Mouse (Mus musculus) forebrain, embryonic 14.5 days (tissue): Measurements from ENCODE around the gene Anapc5. TPM values are rescaled to one million over a fixed set of nuclear protein-coding genes. Genes with fewer than 3 reads are reported as not detected.

ENCODE experiments used
- polyA plus RNA-seq: library from polyadenylated mRNA; unstranded; fragments of >200 nt; fragmentation: Nextera tagmentation; extraction: Ambion mirVana; gene quantifications from 2 replicates; pipeline ENCODE4 v1.2.1, GENCODE M21; 2014

Anapc5 gene
- polyA plus RNA-seq, 1 experiment from 2014 or later = 484 TPM

Other genes starting within 250 kb of the Anapc5 start
- gene Ift81, start 206.8 kb downstream of the Anapc5 start, polyA plus RNA-seq = 48.9 and 67.6 TPM in 2 replicates
- gene P2rx7, start 177.4 kb downstream of the Anapc5 start, polyA plus RNA-seq = 1.5 and 1.7 TPM in 2 replicates
- gene P2rx4, start 113.8 kb downstream of the Anapc5 start, polyA plus RNA-seq = 6.6 and 8.6 TPM in 2 replicates
- gene Camkk2, start 41.9 kb downstream of the Anapc5 start, polyA plus RNA-seq = 32.6 and 50.5 TPM in 2 replicates
- 48.9 and 54.3 TPM in 2 replicates for gene Rnf34, start 28.7 kb upstream of the Anapc5 start, polyA plus RNA-seq
- gene Kdm2b, start 168.5 kb upstream of the Anapc5 start, polyA plus RNA-seq = 73.8 and 94.1 TPM in 2 replicates
- gene Orai1, start 193.7 kb upstream of the Anapc5 start, polyA plus RNA-seq = 13.3 and 13.8 TPM in 2 replicates
- gene Morn3, start 225.7 kb upstream of the Anapc5 start, polyA plus RNA-seq = 0.63 and 0.83 TPM in 2 replicates
- 8.1 and 10.6 TPM in 2 replicates for gene Tmem120b, start 247.1 kb upstream of the Anapc5 start, polyA plus RNA-seq